Mouse (Mus musculus): ENCODE measurements around the gene 1700001P01Rik. TPM values are rescaled to one million over a fixed set of nuclear protein-coding genes. Genes with fewer than 3 reads are reported as not detected.

1700001P01Rik gene
- polyA plus RNA-seq (2015; fragmentation: Nextera tagmentation; extraction: Ambion mirVana): not detected in 2 replicates

- Histone ChIP-seq H3K27me3 (ENCODE audit: control insufficient read depth, insufficient read depth, low read length) (no peaks in the 10 kb centered on the region), H3K9ac (ENCODE audit: low read length) (no peak within 1 kb of the TSS), H3K27ac (ENCODE audit: low read length) (no peak within 1 kb of the TSS), H3K36me3 (ENCODE audit: control insufficient read depth, insufficient read depth, low read length) (peaks cover 32% of the 10 kb centered on the region), H3K4me1 (ENCODE audit: control insufficient read depth, insufficient read depth, low read length) (peaks cover 13% of the 10 kb centered on the region), H3K4me3 (replicated peaks; ENCODE audit: low read length) (no peak within 1 kb of the TSS), H3K9me3 (replicated peaks; ENCODE audit: control insufficient read depth, low read length) (no peaks in the 10 kb centered on the region), H3K4me2 (ENCODE audit: low read depth, low read length) (no peak within 1 kb of the TSS)
- 49% methylated on average over 17 of the region's 17 CpGs for WGBS
- ATAC-seq (ENCODE audit: insufficient read depth, low FRiP score): no peak
Observed at GRCm38 (mm10) chr11:97775808-97776496, at the start of gene 1700001P01Rik. Gene 1700001P01Rik (minus strand): TSS chr11:97775918.

- peaks cover 24% of the 10 kb centered on the region for H3K36me3 ChIP-seq (ENCODE audit: control insufficient read depth, insufficient read depth, low read length)
- WGBS: 79% methylated on average over 10 of the region's 10 CpGs
Observed at GRCm38 (mm10) chr11:97825295-97825694, 49.6 kb upstream of the 1700001P01Rik start.

GRCm38 (mm10) chr11:97824895-97825294 is 49.2 kb upstream of the 1700001P01Rik start:
- no peak overlapping the region for H3K4me3 ChIP-seq (replicated peaks; ENCODE audit: low read length)
- peaks cover 19% of the 10 kb centered on the region for H3K4me1 ChIP-seq (ENCODE audit: control insufficient read depth, insufficient read depth, low read length)
- H3K27ac ChIP-seq (ENCODE audit: low read length): no peak overlapping the region
- no peaks in the 10 kb centered on the region for H3K27me3 ChIP-seq (ENCODE audit: control insufficient read depth, insufficient read depth, low read length)
- no peak for ATAC-seq (ENCODE audit: insufficient read depth, low FRiP score)
- H3K9ac ChIP-seq (ENCODE audit: low read length): no peak overlapping the region
- WGBS: 79% methylated on average over 6 of the region's 6 CpGs
- H3K36me3 ChIP-seq (ENCODE audit: control insufficient read depth, insufficient read depth, low read length): peaks cover 24% of the 10 kb centered on the region
- no peak overlapping the region for H3K4me2 ChIP-seq (ENCODE audit: low read depth, low read length)
- no peaks in the 10 kb centered on the region for H3K9me3 ChIP-seq (replicated peaks; ENCODE audit: control insufficient read depth, low read length)

More at GRCm38 (mm10) chr11:97825295-97825694, 49.6 kb upstream of the 1700001P01Rik start:
- Histone ChIP-seq H3K9ac (ENCODE audit: low read length) (no peak overlapping the region), H3K4me2 (ENCODE audit: low read depth, low read length) (no peak overlapping the region), H3K4me3 (replicated peaks; ENCODE audit: low read length) (no peak overlapping the region), H3K9me3 (replicated peaks; ENCODE audit: control insufficient read depth, low read length) (no peaks in the 10 kb centered on the region), H3K4me1 (ENCODE audit: control insufficient read depth, insufficient read depth, low read length) (peaks cover 21% of the 10 kb centered on the region), H3K27ac (ENCODE audit: low read length) (no peak overlapping the region), H3K27me3 (ENCODE audit: control insufficient read depth, insufficient read depth, low read length) (no peaks in the 10 kb centered on the region)
- ATAC-seq (ENCODE audit: insufficient read depth, low FRiP score): no peak

DNA sequence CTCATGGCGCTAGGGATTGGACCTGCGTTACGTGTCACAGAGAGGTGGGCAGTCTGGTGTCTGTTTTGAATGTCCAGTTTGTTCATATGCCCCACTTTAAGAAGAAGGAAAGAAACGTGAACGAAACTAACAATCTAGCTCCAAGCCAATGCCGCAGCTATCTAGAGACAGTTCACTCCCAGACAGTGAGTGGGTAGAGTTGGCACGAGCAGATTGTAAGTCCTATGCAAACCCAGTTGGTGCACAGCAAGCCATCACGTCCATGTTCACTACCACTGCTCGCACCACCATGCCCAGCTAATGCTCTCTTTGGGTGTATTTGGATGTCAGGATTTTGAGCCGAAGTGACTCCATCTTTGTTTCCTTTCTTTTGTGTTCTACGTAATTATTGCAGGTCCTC is 48.5 kb upstream of the 1700001P01Rik start:
- peaks cover 22% of the 10 kb centered on the region for H3K4me1 ChIP-seq (ENCODE audit: control insufficient read depth, insufficient read depth, low read length)
- no peak for ATAC-seq (ENCODE audit: insufficient read depth, low FRiP score)

GRCm38 (mm10) chr11:97822840-97823603 is 47.3 kb upstream of the 1700001P01Rik start:
- ATAC-seq (ENCODE audit: insufficient read depth, low FRiP score): no peak
- Histone ChIP-seq H3K27ac (ENCODE audit: low read length) (no peak overlapping the region), H3K9me3 (replicated peaks; ENCODE audit: control insufficient read depth, low read length) (no peaks in the 10 kb centered on the region), H3K4me1 (ENCODE audit: control insufficient read depth, insufficient read depth, low read length) (peaks cover 33% of the 10 kb centered on the region), H3K36me3 (ENCODE audit: control insufficient read depth, insufficient read depth, low read length) (peaks cover 24% of the 10 kb centered on the region), H3K27me3 (ENCODE audit: control insufficient read depth, insufficient read depth, low read length) (no peaks in the 10 kb centered on the region), H3K4me2 (ENCODE audit: low read depth, low read length) (no peak overlapping the region), H3K9ac (ENCODE audit: low read length) (no peak overlapping the region), H3K4me3 (replicated peaks; ENCODE audit: low read length) (no peak overlapping the region)
- whole genome bisulfite sequencing: 73% methylated on average over 20 of the region's 20 CpGs

More for the DNA sequence above, 48.5 kb upstream of the 1700001P01Rik start:
- peaks cover 24% of the 10 kb centered on the region for H3K36me3 ChIP-seq (ENCODE audit: control insufficient read depth, insufficient read depth, low read length)
- WGBS: 96% methylated on average over 11 of the region's 11 CpGs
- no peak overlapping the region for H3K4me2 ChIP-seq (ENCODE audit: low read depth, low read length)
- no peak overlapping the region for H3K4me3 ChIP-seq (replicated peaks; ENCODE audit: low read length)
- H3K27ac ChIP-seq (ENCODE audit: low read length): no peak overlapping the region
- H3K9ac ChIP-seq (ENCODE audit: low read length): no peak overlapping the region
- no peaks in the 10 kb centered on the region for H3K9me3 ChIP-seq (replicated peaks; ENCODE audit: control insufficient read depth, low read length)
- H3K27me3 ChIP-seq (ENCODE audit: control insufficient read depth, insufficient read depth, low read length): no peaks in the 10 kb centered on the region

GRCm38 (mm10) chr11:97821401-97822064 is 45.8 kb upstream of the 1700001P01Rik start:
- Histone ChIP-seq H3K36me3 (ENCODE audit: control insufficient read depth, insufficient read depth, low read length) (peaks cover 24% of the 10 kb centered on the region; the same call in 1 of the 2 replicates), H3K27ac (ENCODE audit: low read length) (no peak overlapping the region), H3K4me2 (ENCODE audit: low read depth, low read length) (no peak overlapping the region), H3K27me3 (ENCODE audit: control insufficient read depth, insufficient read depth, low read length) (no peaks in the 10 kb centered on the region), H3K4me1 (ENCODE audit: control insufficient read depth, insufficient read depth, low read length) (peaks cover 46% of the 10 kb centered on the region), H3K9me3 (replicated peaks; ENCODE audit: control insufficient read depth, low read length) (no peaks in the 10 kb centered on the region), H3K4me3 (replicated peaks; ENCODE audit: low read length) (no peak overlapping the region), H3K9ac (ENCODE audit: low read length) (no peak overlapping the region)
- no peak for ATAC-seq (ENCODE audit: insufficient read depth, low FRiP score)
- WGBS: 92% methylated on average over 8 of the region's 8 CpGs

GRCm38 (mm10) chr11:97820840-97821239 is 45.1 kb upstream of the 1700001P01Rik start:
- ATAC-seq (ENCODE audit: insufficient read depth, low FRiP score): no peak
- peaks cover 20% of the 10 kb centered on the region; the same call in 1 of the 2 replicates for H3K36me3 ChIP-seq (ENCODE audit: control insufficient read depth, insufficient read depth, low read length)
- H3K4me1 ChIP-seq (ENCODE audit: control insufficient read depth, insufficient read depth, low read length): peaks cover 49% of the 10 kb centered on the region

GRCm38 (mm10) chr11:97819923-97820322 is 44.2 kb upstream of the 1700001P01Rik start:
- peaks cover 50% of the 10 kb centered on the region for H3K4me1 ChIP-seq (ENCODE audit: control insufficient read depth, insufficient read depth, low read length)
- no peaks in the 10 kb centered on the region for H3K9me3 ChIP-seq (replicated peaks; ENCODE audit: control insufficient read depth, low read length)
- no peak overlapping the region for H3K4me3 ChIP-seq (replicated peaks; ENCODE audit: low read length)
- H3K27me3 ChIP-seq (ENCODE audit: control insufficient read depth, insufficient read depth, low read length): no peaks in the 10 kb centered on the region
- no peak for ATAC-seq (ENCODE audit: insufficient read depth, low FRiP score)
- no peak overlapping the region for H3K9ac ChIP-seq (ENCODE audit: low read length)
- WGBS: 78% methylated on average over 5 of the region's 5 CpGs
- H3K36me3 ChIP-seq (ENCODE audit: control insufficient read depth, insufficient read depth, low read length): peaks cover 12% of the 10 kb centered on the region; the same call in 1 of the 2 replicates
- no peak overlapping the region for H3K27ac ChIP-seq (ENCODE audit: low read length)
- no peak overlapping the region for H3K4me2 ChIP-seq (ENCODE audit: low read depth, low read length)

More at GRCm38 (mm10) chr11:97820840-97821239, 45.1 kb upstream of the 1700001P01Rik start:
- Histone ChIP-seq H3K4me3 (replicated peaks; ENCODE audit: low read length) (no peak overlapping the region), H3K4me2 (ENCODE audit: low read depth, low read length) (no peak overlapping the region), H3K27ac (ENCODE audit: low read length) (no peak overlapping the region), H3K27me3 (ENCODE audit: control insufficient read depth, insufficient read depth, low read length) (no peaks in the 10 kb centered on the region), H3K9ac (ENCODE audit: low read length) (no peak overlapping the region), H3K9me3 (replicated peaks; ENCODE audit: control insufficient read depth, low read length) (no peaks in the 10 kb centered on the region)
- 54% methylated on average over 4 of the region's 4 CpGs for WGBS

All from stomach, embryonic 16.5 days (tissue).